Mouse (Mus musculus) limb, embryonic 13.5 days (tissue): ENCODE results near the gene Gm20905. TPM values are rescaled to one million over a fixed set of nuclear protein-coding genes. Genes with fewer than 3 reads are reported as not detected.
"Not testable (repeated sequence)": the region's sequence is repeated elsewhere in the genome, so short reads cannot be mapped to it uniquely, and the experiment has no call there.

ENCODE experiments used
- ATAC-seq: fragments of 200-750 bp; cut with Nextera tagmentation; 2 replicates; pipeline ENCODE4 v1.8.0; 2017; ENCODE audit warnings: low read depth, moderate number of reproducible peaks, moderate TSS enrichment; ENCODE audit not compliant: low FRiP score
- H3K27ac ChIP-seq: fragments of 300-500 bp; sonication (generic); 2 replicates; pipeline ENCODE4 v1.5.1; 2015; ENCODE audit warnings: inconsistent platforms, mild to moderate bottlenecking, moderate library complexity
- H3K27me3 ChIP-seq: fragments of 300-500 bp; sonication (generic); 2 replicates; pipeline ENCODE4 v1.6.1; 2015; ENCODE audit warnings: mild to moderate bottlenecking, inconsistent platforms
- H3K36me3 ChIP-seq: fragments of 300-500 bp; sonication (generic); 2 replicates; pipeline ENCODE4 v1.6.1; 2015; ENCODE audit warnings: inconsistent platforms, mild to moderate bottlenecking, moderate library complexity
- H3K4me1 ChIP-seq: fragments of 300-500 bp; sonication (generic); 2 replicates; pipeline ENCODE4 v1.6.1; 2015; ENCODE audit warnings: inconsistent platforms
- H3K4me2 ChIP-seq: fragments of 300-500 bp; sonication (generic); replicated peaks from 2 replicates; pipeline ENCODE4 v1.6.1; 2015; ENCODE audit warnings: inconsistent platforms, mild to moderate bottlenecking, moderate library complexity
- H3K4me3 ChIP-seq: fragments of 300-500 bp; sonication (generic); 2 replicates; pipeline ENCODE4 v1.5.1; 2015; ENCODE audit warnings: moderate library complexity, mild to moderate bottlenecking, inconsistent platforms
- H3K9ac ChIP-seq: fragments of 300-500 bp; sonication (generic); 2 replicates; pipeline ENCODE4 v1.6.1; 2015; ENCODE audit warnings: mild to moderate bottlenecking, inconsistent platforms
- H3K9me3 ChIP-seq: fragments of 300-500 bp; sonication (generic); 2 replicates; pipeline ENCODE4 v1.6.1; 2016; ENCODE audit warnings: inconsistent platforms
- WGBS: fragments of 180-500 bp; shearing (Covaris S2); methylation state at CpG from one replicate; pipeline ENCODE4 v1.1.7; 2015; 5-methylcytosine and 5-hydroxymethylcytosine counted together
- polyA plus RNA-seq: library from polyadenylated mRNA; unstranded; fragments of >200 nt; fragmentation: Nextera tagmentation; extraction: Ambion mirVana; gene quantifications from 2 replicates; pipeline ENCODE4 v1.2.1, GENCODE M21; 2015

The Gm20905 gene
- not detected in 2 replicates for polyA plus RNA-seq

DNA sequence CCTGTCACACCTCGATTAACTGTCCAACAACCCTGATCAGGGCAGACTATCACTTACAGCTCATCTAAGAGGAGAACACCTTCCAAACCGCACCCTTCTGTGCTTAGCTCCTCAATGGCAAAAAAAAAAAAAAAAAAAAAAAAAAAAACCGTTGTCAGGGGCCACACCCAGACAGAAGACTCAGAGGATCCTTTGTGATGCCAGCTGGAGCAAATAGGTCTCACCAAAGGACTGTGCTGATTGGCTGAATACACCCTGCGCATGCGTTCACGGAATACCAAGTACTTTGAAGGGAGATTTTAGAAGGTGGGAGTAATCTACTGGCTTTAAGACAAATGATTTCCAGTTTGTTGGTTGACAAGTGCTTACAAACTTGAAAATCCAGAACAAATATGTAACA lies at the start of gene Gm20905:
Gm20905 (minus strand) TSS at position 101 of the 400 bp plus-strand sequence.
- not testable (repeated sequence) for H3K4me3 ChIP-seq, H3K9me3 ChIP-seq, H3K27me3 ChIP-seq, ATAC-seq, H3K36me3 ChIP-seq, H3K4me1 ChIP-seq, H3K4me2 ChIP-seq, H3K9ac ChIP-seq, H3K27ac ChIP-seq
- WGBS, result no CpG with 5 or more reads among the region's 6 CpGs
